Mouse (Mus musculus) monocyte, adult 5-6 weeks (primary cell): Measurements from ENCODE around the gene Nrde2. TPM values are rescaled to one million over a fixed set of nuclear protein-coding genes. Genes with fewer than 3 reads are reported as not detected.
"Not testable (repeated sequence)": the region's sequence is repeated elsewhere in the genome, so short reads cannot be mapped to it uniquely, and the experiment has no call there.

Experiments
- ATAC-seq: fragments of 153-309, 156-312 bp; replicated peaks from 2 replicates; pipeline ENCODE4 v1.8.0; 2017; ENCODE audit warnings: mild to moderate bottlenecking; ENCODE audit not compliant: low TSS enrichment, insufficient number of reproducible peaks, severe bottlenecking, poor library complexity, low FRiP score
- total RNA-seq: library from RNA; stranded (forward); fragments of 200-1000, 200-491, 200-594 nt; gene quantifications from 3 replicates; pipeline ENCODE4 v1.2.3, GENCODE M21; 2017

Nrde2 gene
- total RNA-seq: 25.2 to 42.8 TPM (median 28.1 TPM) in 3 replicates

DNA sequence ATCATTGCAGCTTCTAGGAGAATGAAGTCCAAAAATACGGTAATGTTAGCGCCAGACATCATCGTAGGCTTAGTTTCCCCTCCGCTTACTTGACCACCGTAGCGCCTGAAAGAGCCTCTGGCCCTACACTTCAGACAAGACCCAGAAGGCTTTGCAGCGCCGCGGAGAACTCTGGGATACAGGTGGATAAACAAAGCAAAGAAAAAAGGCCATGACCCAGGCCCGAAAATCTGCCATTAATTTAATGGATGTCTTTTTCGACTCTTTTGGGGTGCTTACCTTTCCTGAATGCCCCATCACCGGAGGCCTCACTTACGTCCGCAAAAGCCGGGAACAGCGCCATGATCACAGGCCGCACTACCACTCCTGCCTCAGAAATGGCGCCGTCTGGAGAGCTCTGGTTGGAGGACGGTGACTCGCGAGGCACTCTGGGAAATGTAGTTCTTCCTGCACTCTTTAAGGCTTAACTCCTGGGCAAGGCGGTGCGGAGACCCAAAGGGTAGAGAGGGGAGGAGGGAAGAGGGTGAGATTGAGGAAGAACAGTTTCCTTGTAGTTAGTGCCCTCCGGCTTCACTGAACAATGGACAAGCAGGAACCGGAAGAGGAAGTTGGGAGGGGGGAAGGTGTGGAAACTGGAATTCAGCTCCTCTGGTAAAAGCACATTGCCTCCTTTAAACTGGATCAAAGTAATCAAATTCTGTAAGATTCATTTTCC lies at the start of gene Nrde2:
Nrde2 (minus strand) TSS at position 393 of the 715 bp plus-strand sequence.
- ATAC-seq: peak; percentile 100

DNA sequence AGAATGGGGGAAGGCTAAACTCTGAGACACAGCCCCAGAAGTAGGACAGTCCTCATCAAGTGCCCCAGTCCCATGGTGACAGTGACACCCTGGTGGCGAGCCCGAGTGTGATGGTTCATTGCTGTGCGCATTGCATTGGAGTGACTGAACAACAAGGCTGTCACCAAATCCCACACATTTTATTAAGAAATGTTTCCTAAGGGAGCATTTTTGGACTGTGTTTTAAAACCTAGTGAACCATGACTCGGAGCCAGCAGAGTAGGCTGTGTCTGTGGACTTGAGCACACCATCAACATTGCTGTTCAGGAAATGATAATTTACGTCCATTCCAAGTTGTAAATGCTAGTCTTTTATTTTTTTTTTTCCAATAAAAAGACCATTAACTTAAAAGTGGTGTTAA lies 47.5 kb upstream of the Nrde2 start:
- ATAC-seq: no peak

DNA sequence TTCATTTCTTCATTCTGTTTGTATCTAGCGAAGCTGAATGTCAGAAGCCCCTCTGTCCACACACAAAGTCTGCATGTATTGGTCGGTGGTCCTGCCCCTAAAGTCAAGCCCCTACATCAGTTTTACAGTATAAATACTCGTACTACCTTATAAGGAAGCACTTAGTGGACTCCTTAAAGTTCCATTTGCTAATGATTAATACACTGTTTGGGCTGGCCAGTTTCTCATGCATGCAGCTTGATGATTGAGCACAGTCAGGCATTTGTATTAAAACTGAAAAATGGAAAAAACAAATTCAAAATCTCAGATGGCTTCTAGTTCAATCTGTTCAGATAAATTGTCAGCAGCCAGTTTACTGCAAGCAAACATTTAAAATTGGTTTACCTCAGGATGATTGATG lies 47.1 kb upstream of the Nrde2 start:
- no peak for ATAC-seq

DNA sequence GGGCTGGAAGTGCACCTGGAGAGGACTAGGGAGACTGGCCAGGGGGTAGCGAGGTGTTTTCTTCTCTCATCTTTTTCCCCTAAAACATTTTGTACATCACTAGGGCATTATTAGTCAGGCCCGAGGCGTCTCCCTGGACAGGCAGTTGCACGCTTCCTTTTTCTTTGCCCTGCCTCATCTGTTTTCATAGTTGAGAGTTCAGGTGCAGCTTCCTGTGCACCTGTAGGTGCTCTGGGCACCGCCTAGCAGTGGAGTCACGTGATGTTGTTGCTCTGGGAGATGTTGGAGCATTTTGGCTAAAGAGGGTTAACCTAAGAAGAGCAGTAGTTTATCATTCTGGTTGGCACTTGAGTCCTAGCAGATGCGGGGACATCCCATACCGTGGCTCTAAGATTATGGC lies 45.7 kb upstream of the Nrde2 start:
- ATAC-seq: no peak

DNA sequence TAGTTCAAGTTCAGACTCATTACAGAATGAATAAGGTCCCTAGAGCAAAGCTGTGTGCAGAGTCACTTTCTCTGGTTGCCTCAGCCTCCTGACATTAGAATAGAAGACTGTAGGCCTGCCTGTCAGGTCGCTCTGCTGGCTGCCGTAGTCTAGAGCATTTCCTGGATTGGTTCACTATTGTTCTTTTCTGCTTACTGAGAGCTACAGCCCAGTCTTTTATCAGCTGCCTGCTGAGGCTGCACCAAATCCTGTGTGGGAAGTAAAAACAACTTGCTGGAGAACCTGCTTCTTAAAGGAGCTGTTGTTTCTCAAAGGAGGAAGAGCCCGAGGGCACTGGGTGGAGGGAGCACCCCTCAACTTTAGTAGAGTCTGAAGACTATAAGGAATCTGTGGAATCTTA lies 44.3 kb upstream of the Nrde2 start:
- ATAC-seq: no peak

GRCm38 (mm10) chr12:100201838-100202237 lies 42.4 kb upstream of the Nrde2 start:
- peak; percentile 79 for ATAC-seq

DNA sequence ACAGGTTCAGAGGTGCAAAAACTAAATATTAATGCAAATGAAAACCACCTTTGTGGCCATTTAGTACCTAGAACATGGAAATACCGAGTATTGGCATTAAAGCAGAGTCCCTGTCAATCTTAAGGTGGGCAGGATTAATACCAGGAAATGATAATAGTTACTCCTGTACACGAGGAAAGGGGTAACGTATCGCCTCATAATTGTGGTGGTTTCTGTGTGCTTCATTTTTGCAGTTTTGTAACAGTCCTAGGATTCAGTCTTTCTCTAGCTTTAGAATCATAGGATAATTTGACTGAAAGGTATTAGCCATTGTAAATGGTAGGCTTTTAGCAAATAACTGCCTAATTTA lies 41.9 kb upstream of the Nrde2 start:
- no peak for ATAC-seq

GRCm38 (mm10) chr12:100200645-100201362 lies 41.4 kb upstream of the Nrde2 start:
- ATAC-seq: peak; percentile 9; the same call in 1 of the 2 replicates

GRCm38 (mm10) chr12:100199891-100200644 lies 40.6 kb upstream of the Nrde2 start:
- ATAC-seq: peak; percentile 8; the same call in 1 of the 2 replicates

GRCm38 (mm10) chr12:100198967-100199660 lies 39.7 kb upstream of the Nrde2 start, which contains the start of gene Calm1:
Gene Calm1 (plus strand): TSS chr12:100199435.
- peak; percentile 70 for ATAC-seq

GRCm38 (mm10) chr12:100196786-100197185 lies 37.3 kb upstream of the Nrde2 start:
- ATAC-seq: no peak

GRCm38 (mm10) chr12:100194181-100194580 lies 34.7 kb upstream of the Nrde2 start:
- ATAC-seq: peak; percentile 70

DNA sequence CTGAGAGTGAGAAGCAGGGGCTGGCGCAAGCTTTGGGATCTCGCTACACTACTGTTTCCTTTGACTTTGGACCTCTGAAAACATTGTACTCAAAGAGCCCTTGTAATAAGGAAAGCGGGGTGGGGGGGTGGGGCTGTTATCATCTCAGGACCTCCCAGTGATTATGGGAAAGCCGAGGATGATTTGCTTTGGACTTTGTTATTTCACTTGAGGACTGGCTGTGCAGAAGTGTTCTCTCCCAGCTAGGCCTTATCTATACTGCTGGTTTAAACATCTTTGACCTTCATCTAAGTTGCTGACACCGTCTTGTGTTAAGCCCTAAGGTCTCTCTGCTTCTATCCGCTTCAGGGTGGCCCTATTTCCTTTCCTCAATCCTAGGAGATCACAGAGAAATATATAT lies 31.3 kb upstream of the Nrde2 start:
- no peak for ATAC-seq

DNA sequence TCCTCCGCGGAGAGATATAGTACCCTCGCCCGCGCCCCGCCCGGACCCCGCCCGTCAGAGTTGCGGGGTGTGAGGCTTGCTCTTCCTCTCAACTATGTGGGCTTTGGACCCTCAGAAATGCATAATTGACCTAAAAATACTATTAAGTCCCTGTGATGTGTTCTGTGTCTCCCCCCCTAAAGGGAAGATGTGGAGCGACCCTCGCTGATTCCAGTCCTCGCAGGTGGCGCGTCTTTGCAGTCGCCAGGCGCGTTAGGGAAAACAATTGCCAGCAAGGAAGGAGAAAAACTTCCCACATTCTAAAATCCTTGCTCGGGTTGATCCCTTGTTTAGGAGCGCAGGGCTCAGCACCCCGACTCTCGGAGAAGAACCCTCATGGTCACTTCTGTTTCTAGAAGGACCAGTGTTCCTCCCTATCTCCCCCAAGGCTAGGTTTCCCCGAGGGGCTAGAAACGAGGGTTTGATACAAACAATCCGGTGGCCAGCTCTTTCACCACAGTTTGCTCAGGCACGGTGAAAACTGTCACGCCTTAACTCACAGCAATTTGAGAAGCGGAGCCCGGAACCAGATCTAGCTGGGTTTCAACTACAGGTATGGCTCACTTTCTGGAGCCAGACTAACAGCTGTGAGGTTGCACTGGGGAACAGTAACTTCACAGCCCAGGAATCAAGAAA lies 28.4 kb upstream of the Nrde2 start:
- ATAC-seq: no peak

GRCm38 (mm10) chr12:100187013-100187755 lies 27.7 kb upstream of the Nrde2 start:
- peak; percentile 87 for ATAC-seq

GRCm38 (mm10) chr12:100186376-100186775 lies 26.9 kb upstream of the Nrde2 start:
- ATAC-seq: no peak

- no peak for ATAC-seq
Measured at GRCm38 (mm10) chr12:100185897-100186296, 26.4 kb upstream of the Nrde2 start.

DNA sequence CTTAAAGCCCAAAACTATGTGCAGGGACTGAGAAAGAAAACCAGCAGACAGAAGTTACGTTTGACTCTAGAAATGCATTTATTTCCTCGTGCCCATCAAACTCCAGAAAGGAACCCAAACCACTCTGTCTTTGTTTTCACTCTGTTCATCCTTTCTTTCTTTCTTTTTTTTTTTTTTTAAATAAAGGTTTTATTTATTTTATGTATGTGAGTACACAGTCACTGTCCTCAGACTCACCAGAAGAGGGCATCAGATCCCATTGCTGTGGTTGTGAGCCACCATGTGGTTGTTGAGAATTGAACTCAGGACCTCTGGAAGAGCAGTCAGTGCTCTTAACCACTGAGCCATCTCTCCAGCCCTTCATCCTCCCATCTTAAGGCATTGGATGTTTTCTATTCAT lies 25.5 kb upstream of the Nrde2 start:
- ATAC-seq: not testable (repeated sequence)
